In the genomic region with DNA sequence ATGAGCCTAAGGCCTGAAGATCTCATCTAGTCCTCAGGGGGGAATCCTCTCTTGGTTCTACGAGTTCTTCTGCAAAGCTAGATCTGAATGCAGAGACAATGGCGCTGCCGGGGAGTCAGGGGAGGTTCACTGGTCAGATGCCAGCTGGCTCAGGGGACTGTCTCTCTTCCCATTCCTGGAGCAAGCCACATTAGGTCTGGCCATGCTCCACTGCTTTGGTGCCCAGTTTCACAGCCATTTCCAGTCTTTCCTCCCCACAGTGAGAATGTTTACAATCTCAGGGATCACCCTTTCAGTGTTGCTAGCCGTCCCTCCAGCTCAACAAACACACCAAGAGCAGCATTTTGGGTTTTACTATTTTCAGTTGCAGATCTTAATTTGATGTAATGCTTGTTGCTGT, we compare ENCODE assay signal across 9 mouse cellular contexts.
DNase-seq lines count a peak whose midpoint lies in the region; ATAC-seq and TF ChIP-seq lines count a peak whose summit lies in the region.
"Had no signal": no experiment of that assay in that cellular context is flagged by ENCODE, and none has a peak within 500 bp of the region (broad histone marks: within the 10 kb centered on the region; RNA-seq: fewer than 3 reads in every experiment).

No protein-coding gene starts in this region.

- no peak overlapping the region for H3ac ChIP-seq in myocyte (ENCODE audit: control insufficient read depth, insufficient read length)

- H3K27ac ChIP-seq in kidney, embryonic 15.5 days: peak overlapping the region; percentile 39; the same call in 1 of the 2 replicates
- no peak overlapping the region for H3K27ac ChIP-seq in limb, embryonic 10.5 days
- H3K27ac ChIP-seq: heart, embryonic 15.5 days had no signal

- H3K4me2 ChIP-seq in kidney, embryonic 15.5 days: no peak overlapping the region
- H3K4me2 ChIP-seq in myocyte (ENCODE audit: low read depth): peak overlapping the region; percentile 34
- H3K4me2 ChIP-seq: heart, embryonic 15.5 days had no signal

- no peaks in the 10 kb centered on the region for H3K36me3 ChIP-seq in kidney, embryonic 15.5 days
- H3K36me3 ChIP-seq in myocyte (ENCODE audit: control insufficient read depth, insufficient read depth): no peaks in the 10 kb centered on the region
- H3K36me3 ChIP-seq in limb, embryonic 10.5 days: no peaks in the 10 kb centered on the region
- H3K36me3 ChIP-seq: heart, embryonic 15.5 days had no signal

- H3K79me2 ChIP-seq in myocyte (ENCODE audit: control insufficient read depth, insufficient read depth): no peaks in the 10 kb centered on the region

- H3K9ac ChIP-seq in kidney, embryonic 15.5 days: no peak overlapping the region
- H3K9ac ChIP-seq: heart, embryonic 15.5 days had no signal

- H3K4me3 ChIP-seq in kidney, embryonic 15.5 days (replicated peaks): no peak overlapping the region
- H3K4me3 ChIP-seq in myocyte: no peak overlapping the region
- H3K4me3 ChIP-seq in limb, embryonic 10.5 days: no peak overlapping the region
- H3K4me3 ChIP-seq: heart, embryonic 15.5 days had no signal

- H3K9me3 ChIP-seq in kidney, embryonic 15.5 days (replicated peaks): no peaks in the 10 kb centered on the region
- no peaks in the 10 kb centered on the region for H3K9me3 ChIP-seq in limb, embryonic 10.5 days (replicated peaks)
- H3K9me3 ChIP-seq: heart, embryonic 15.5 days had no signal

- ATAC-seq in kidney, embryonic 15.5 days (replicated peaks; ENCODE audit: low FRiP score): peak; percentile 78

- no peaks in the 10 kb centered on the region for H3K4me1 ChIP-seq in kidney, embryonic 15.5 days
- H3K4me1 ChIP-seq in limb, embryonic 10.5 days: no peaks in the 10 kb centered on the region
- H3K4me1 ChIP-seq: heart, embryonic 15.5 days had no signal

- 57% methylated on average over 4 of the region's 4 CpGs for WGBS in kidney, embryonic 15.5 days
- WGBS in limb, embryonic 10.5 days: 87% methylated on average over 4 of the region's 4 CpGs

- TF ChIP-seq POLR2A in myocyte (IDR thresholded peaks at IDR 0.05; ENCODE audit: insufficient read length, low read depth): no peak

- no peaks in the 10 kb centered on the region for H3K27me3 ChIP-seq in kidney, embryonic 15.5 days
- no peaks in the 10 kb centered on the region for H3K27me3 ChIP-seq in myocyte (ENCODE audit: control insufficient read depth, insufficient read depth, insufficient read length)
- H3K27me3 ChIP-seq in limb, embryonic 10.5 days (ENCODE audit: low read depth, poor library complexity, severe bottlenecking): no peaks in the 10 kb centered on the region
- H3K27me3 ChIP-seq: heart, embryonic 15.5 days had no signal

- peak; percentile 59 for DNase-seq in adrenal gland, postnatal 10 days
- DNase-seq in adrenal gland, postnatal 4 days (ENCODE audit: low spot score in 2 of 2): no peak
- no peak for DNase-seq in kidney, adult 11 months
- DNase-seq in gastrocnemius, postnatal 10 days: peak; percentile 57
- DNase-seq in thymus, postnatal 4 days: no peak
- no peak for DNase-seq in limb, embryonic 10.5 days (ENCODE audit: low spot score)

TF ChIP-seq in myocyte, 11 proteins besides CTCF, POLR2A, EP300 and RAD21:
- TF ChIP-seq TCF12 (IDR thresholded peaks at IDR 0.05; ENCODE audit: insufficient read depth, poor library complexity, severe bottlenecking) (no peak), E2F4 (IDR thresholded peaks at IDR 0.05; ENCODE audit: insufficient read depth) (no peak), MAX (IDR thresholded peaks at IDR 0.05; ENCODE audit: low read depth) (no peak), MYOG (IDR thresholded peaks at IDR 0.05; ENCODE audit: control insufficient read depth in 1 of 3, insufficient read depth in 1 of 3, insufficient read length in 2 of 3, low read depth in 2 of 3) (no peak), REST (IDR thresholded peaks at IDR 0.05; ENCODE audit: insufficient read depth, insufficient read length) (no peak), SRF (IDR thresholded peaks at IDR 0.05; ENCODE audit: control insufficient read depth, insufficient read length, low read depth) (no peak)

Comparison
In these comparisons a context has a peak if more than half of its experiments do, and no peak if none do; other contexts are left out.
1. DNase-seq: peak in adrenal gland, postnatal 10 days (single experiment) and gastrocnemius, postnatal 10 days (single experiment); none in adrenal gland, postnatal 4 days (0 of 2), kidney, adult 11 months (single experiment), thymus, postnatal 4 days (single experiment) and limb, embryonic 10.5 days (single experiment).